ENCODE assay signal across 1 mouse cellular context in the genomic region with DNA sequence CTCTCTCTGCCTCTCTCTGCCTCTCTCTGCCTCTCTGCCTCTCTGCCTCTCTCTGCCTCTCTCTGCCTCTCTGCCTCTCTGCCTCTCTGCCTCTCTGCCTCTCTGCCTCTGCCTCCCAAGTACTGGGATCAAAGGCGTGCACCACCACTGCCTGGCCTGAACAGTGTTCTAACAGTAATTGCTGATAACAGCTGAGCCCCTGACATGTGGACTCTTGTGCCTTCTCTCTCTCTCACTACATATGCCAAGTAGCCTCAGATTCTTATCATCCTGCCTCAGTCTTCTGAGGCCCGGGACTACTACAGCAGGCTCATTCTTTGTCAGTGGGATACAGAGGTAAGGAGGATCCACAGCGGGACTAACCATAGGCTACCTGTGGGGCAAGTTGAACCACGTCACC.
A peak's percentile ranks its signal among the peaks of the same experiment; 100 is the strongest.
TF ChIP-seq lines count a peak whose summit lies in the region.

No protein-coding gene starts in this region.

TF ChIP-seq in MEL, 35 proteins besides CTCF, POLR2A, EP300 and RAD21:
- peak; percentile 54 for TF ChIP-seq MXI1 (IDR thresholded peaks at IDR 0.05; ENCODE audit: low read depth, low read length)
- TF ChIP-seq SIN3A (IDR thresholded peaks at IDR 0.05; ENCODE audit: low read length), result peak; percentile 68
- peak; percentile 47; the same call in 1 of the 2 replicates for TF ChIP-seq GATA1 (IDR thresholded peaks at IDR 0.05; ENCODE audit: low read depth, low read length)
- peak; percentile 38; the same call in 1 of the 2 replicates for TF ChIP-seq RCOR1 (IDR thresholded peaks at IDR 0.05; ENCODE audit: low read depth, low read length)
- TF ChIP-seq ETS1 (IDR thresholded peaks at IDR 0.05; ENCODE audit: low read depth, low read length), result peak; percentile 73
- peak; percentile 66; the same call in 1 of the 2 replicates for TF ChIP-seq MYC (IDR thresholded peaks at IDR 0.05; ENCODE audit: low read depth, low read length)
- peak; percentile 51; the same call in 1 of the 2 replicates for TF ChIP-seq MAX (IDR thresholded peaks at IDR 0.05; ENCODE audit: low read length)
- TF ChIP-seq TCF12 (IDR thresholded peaks at IDR 0.05; ENCODE audit: low read depth, low read length), result peak; percentile 28; the same call in 1 of the 2 replicates
